Mouse (Mus musculus): ENCODE data around the gene Med31. TPM values are rescaled to one million over a fixed set of nuclear protein-coding genes. Genes with fewer than 3 reads are reported as not detected.

Med31 gene
- total and polyA plus RNA-seq, 3 experiments, result 21.7 to 33.4 (median 25.5) TPM

DNA sequence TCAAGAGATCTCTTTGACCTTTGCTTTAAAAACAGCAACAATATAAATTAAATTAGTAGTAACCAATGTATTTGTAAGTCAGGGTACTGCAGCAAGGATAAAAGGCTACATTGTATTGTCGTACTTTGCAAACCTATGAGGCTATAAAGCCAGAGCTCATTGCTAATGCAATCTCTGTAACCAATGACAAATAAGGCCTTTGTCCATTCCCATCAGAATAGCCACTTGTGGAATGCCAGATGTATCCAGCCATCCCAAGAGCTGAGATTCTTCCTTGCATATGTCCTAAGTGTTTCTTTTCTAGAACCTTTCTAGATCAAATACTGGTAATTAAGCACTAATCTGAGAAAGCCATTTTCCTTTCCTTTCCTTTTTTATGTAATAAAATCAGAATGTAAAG, 24.5 kb downstream of the Med31 start:
- H3K27me3 ChIP-seq (replicated peaks), result no peaks in the 10 kb centered on the region
- H3K79me2 ChIP-seq (replicated peaks; ENCODE audit: control insufficient read depth, extremely low read depth, insufficient read depth, poor library complexity, severe bottlenecking), result no peaks in the 10 kb centered on the region
- H3K9me3 ChIP-seq (replicated peaks; ENCODE audit: low read length), result no peaks in the 10 kb centered on the region
- no peaks in the 10 kb centered on the region for H3K4me1 ChIP-seq (ENCODE audit: control insufficient read depth in 1 of 2, insufficient read depth in 2 of 2)
- H3K27ac ChIP-seq (ENCODE audit: insufficient read depth, low read depth), result no peak overlapping the region
- H3K4me3 ChIP-seq (replicated peaks in 1 of 3; ENCODE audit: low read depth in 2 of 3, low read length in 2 of 3, poor library complexity in 1 of 3), result no peak overlapping the region
- dilution Hi-C loops (cut with MboI; ENCODE audit: extremely low pct_ligation_motif_present, extremely low pct_unique_long_range_greater_than_20kb, low sequenced_read_pairs), result no loop called here
- DNase-seq (ENCODE audit: extremely low read depth), result no peak
- no peak overlapping the region for H3K4me2 ChIP-seq (ENCODE audit: insufficient read depth, low read depth, poor library complexity, severe bottlenecking)
- peaks cover 37 to 66% of the 10 kb centered on the region in 2 experiments for H3K36me3 ChIP-seq (replicated peaks in 1 of 2; ENCODE audit: control insufficient read depth in 1 of 2, insufficient read depth in 1 of 2, low read length in 1 of 2)
- no peak overlapping the region for H3K9ac ChIP-seq (ENCODE audit: insufficient read depth, low read depth)
- in situ Hi-C loops (cut with MboI; ENCODE audit: low pct_ligation_motif_present, low pct_unique_long_range_greater_than_20kb, low sequenced_read_pairs), result no loop called here
- TF ChIP-seq HCFC1 (IDR thresholded peaks at IDR 0.05; ENCODE audit: low read depth, low read length) (no peak), USF1 (IDR thresholded peaks at IDR 0.05; ENCODE audit: low read depth, low read length) (no peak), KAT2A (IDR thresholded peaks at IDR 0.05; ENCODE audit: insufficient replicate concordance, low read length) (no peak), MAFK (IDR thresholded peaks at IDR 0.05; ENCODE audit: insufficient replicate concordance, low read length) (no peak), ZMIZ1 (IDR thresholded peaks at IDR 0.05; ENCODE audit: low read depth, low read length) (no peak), ZC3H11A (IDR thresholded peaks at IDR 0.05; ENCODE audit: low read depth, low read length) (no peak), E2F4 (IDR thresholded peaks at IDR 0.05; ENCODE audit: insufficient replicate concordance, low read depth, low read length) (no peak), TCF12 (IDR thresholded peaks at IDR 0.05; ENCODE audit: low read depth, low read length) (no peak), ELF1 (IDR thresholded peaks at IDR 0.05; ENCODE audit: low read depth, low read length) (no peak), NRF1 (IDR thresholded peaks at IDR 0.05; ENCODE audit: low read depth, low read length) (no peak), BHLHE40 (IDR thresholded peaks at IDR 0.05; ENCODE audit: low read depth, low read length) (no peak), CHD2 (IDR thresholded peaks at IDR 0.05; ENCODE audit: low read length) (no peak), PAX5 (IDR thresholded peaks at IDR 0.05; ENCODE audit: low read length) (no peak), MAX (IDR thresholded peaks at IDR 0.05; ENCODE audit: low read length) (no peak), RAD21 (IDR thresholded peaks at IDR 0.05; ENCODE audit: low read depth, low read length) (no peak), ZKSCAN1 (IDR thresholded peaks at IDR 0.05; ENCODE audit: borderline replicate concordance, low read depth, low read length) (no peak), SMC3 (IDR thresholded peaks at IDR 0.05; ENCODE audit: low read depth, low read length) (no peak), POLR2A (IDR thresholded peaks at IDR 0.05; ENCODE audit: low read depth, low read length) (no peak), IRF4 (IDR thresholded peaks at IDR 0.05; ENCODE audit: low read depth, low read length) (no peak), TBP (conservative IDR thresholded peaks at IDR 0.05; ENCODE audit: low read depth, low read length) (no peak)

DNA sequence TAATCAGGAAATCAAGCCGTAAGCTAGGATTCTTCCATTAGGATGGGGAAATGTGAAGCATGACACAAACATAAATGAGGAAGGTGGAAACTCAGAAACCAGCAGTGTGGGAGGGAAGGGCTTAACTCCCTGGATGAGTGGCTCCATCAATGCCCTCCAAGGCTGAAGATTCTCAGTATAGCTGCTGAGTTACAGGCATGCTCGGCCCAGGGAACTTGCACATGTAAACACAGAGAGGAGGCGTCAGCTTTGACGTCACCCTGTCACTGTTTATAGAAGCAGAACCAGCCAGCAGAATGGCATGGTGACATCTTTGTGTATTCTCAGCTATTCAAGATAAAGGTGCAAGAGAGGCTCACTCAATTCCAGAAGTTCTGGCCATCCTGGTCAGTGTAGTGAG, 31.1 kb downstream of the Med31 start:
- no peaks in the 10 kb centered on the region for H3K79me2 ChIP-seq (replicated peaks; ENCODE audit: control insufficient read depth, extremely low read depth, insufficient read depth, poor library complexity, severe bottlenecking)
- H3K27ac ChIP-seq (ENCODE audit: insufficient read depth, low read depth), result no peak overlapping the region
- H3K27me3 ChIP-seq (replicated peaks), result no peaks in the 10 kb centered on the region
- H3K4me2 ChIP-seq (ENCODE audit: insufficient read depth, low read depth, poor library complexity, severe bottlenecking), result no peak overlapping the region
- H3K9me3 ChIP-seq (replicated peaks; ENCODE audit: low read length), result no peaks in the 10 kb centered on the region
- no peak for DNase-seq (ENCODE audit: extremely low read depth)
- no peak overlapping the region for H3K4me3 ChIP-seq (replicated peaks in 1 of 3; ENCODE audit: low read depth in 2 of 3, low read length in 2 of 3, poor library complexity in 1 of 3)
- TF ChIP-seq ZC3H11A (IDR thresholded peaks at IDR 0.05; ENCODE audit: low read depth, low read length), result no peak
- TF ChIP-seq E2F4 (IDR thresholded peaks at IDR 0.05; ENCODE audit: insufficient replicate concordance, low read depth, low read length), result no peak
- no peak for TF ChIP-seq ZNF384 (IDR thresholded peaks at IDR 0.05; ENCODE audit: low read depth, low read length)
- no peak for TF ChIP-seq IRF4 (IDR thresholded peaks at IDR 0.05; ENCODE audit: low read depth, low read length)
- no peak for TF ChIP-seq NRF1 (IDR thresholded peaks at IDR 0.05; ENCODE audit: low read depth, low read length)
- no peak for TF ChIP-seq GABPA (IDR thresholded peaks at IDR 0.05; ENCODE audit: insufficient replicate concordance, low read depth, low read length)
- no peak for TF ChIP-seq CTCF (conservative IDR thresholded peaks at IDR 0.05 in 1 of 2, IDR thresholded peaks at IDR 0.05 in 1 of 2; ENCODE audit: low read depth in 2 of 2, low read length in 2 of 2)
- TF ChIP-seq MAFK (IDR thresholded peaks at IDR 0.05; ENCODE audit: insufficient replicate concordance, low read length), result no peak
- TF ChIP-seq HCFC1 (IDR thresholded peaks at IDR 0.05; ENCODE audit: low read depth, low read length), result no peak
- TF ChIP-seq MAZ (IDR thresholded peaks at IDR 0.05; ENCODE audit: low read depth, low read length), result no peak
- no peak for TF ChIP-seq MXI1 (IDR thresholded peaks at IDR 0.05; ENCODE audit: low read depth, low read length)
- in situ Hi-C loops (cut with MboI; ENCODE audit: low pct_ligation_motif_present, low pct_unique_long_range_greater_than_20kb, low sequenced_read_pairs), result no loop called here
- dilution Hi-C loops (cut with MboI; ENCODE audit: extremely low pct_ligation_motif_present, extremely low pct_unique_long_range_greater_than_20kb, low sequenced_read_pairs), result no loop called here
- peaks cover 25 to 66% of the 10 kb centered on the region in 2 experiments for H3K36me3 ChIP-seq (replicated peaks in 1 of 2; ENCODE audit: control insufficient read depth in 1 of 2, insufficient read depth in 1 of 2, low read length in 1 of 2)
- peaks cover 0 to 7% of the 10 kb centered on the region in 2 experiments; a peak in 1 of 4 replicates for H3K4me1 ChIP-seq (ENCODE audit: control insufficient read depth in 1 of 2, insufficient read depth in 2 of 2)
- H3K9ac ChIP-seq (ENCODE audit: insufficient read depth, low read depth), result no peak overlapping the region
